Mouse (Mus musculus): ENCODE measurements at regions not wholly inside any gene's neighbourhood (a gene's known extent, or its start where the extent isn't known, plus 50 kb on each side); places are given as distances from the start of the nearest gene placed in this dataset.

GRCm38 (mm10) chr8:97131285-97132017 is 1243.1 kb upstream of the Got2 start:
- 74% methylated on average over 1 of the region's 1 CpGs for WGBS
- Histone ChIP-seq H3K4me3 (ENCODE audit: low read depth, low read length) (no peak overlapping the region), H3K27ac (ENCODE audit: low read depth, low read length) (no peak overlapping the region), H3K4me1 (ENCODE audit: control insufficient read depth, insufficient read depth, low read length) (no peaks in the 10 kb centered on the region), H3K4me2 (ENCODE audit: low read length) (no peak overlapping the region), H3K36me3 (ENCODE audit: control insufficient read depth, insufficient read depth, low read length) (no peaks in the 10 kb centered on the region), H3K27me3 (replicated peaks; ENCODE audit: control insufficient read depth, insufficient read depth, low read length) (no peaks in the 10 kb centered on the region), H3K9me3 (replicated peaks; ENCODE audit: control insufficient read depth, low read length) (no peaks in the 10 kb centered on the region), H3K9ac (ENCODE audit: low read length) (no peak overlapping the region)
- 0 out of 2 replicates have a peak, but pooled peaks have one; percentile 48 for ATAC-seq
- peak; percentile 22 for DNase-seq (ENCODE audit: low spot score)

- Histone ChIP-seq H3K4me1 (ENCODE audit: control insufficient read depth, insufficient read depth, low read length) (no peaks in the 10 kb centered on the region), H3K27ac (ENCODE audit: low read depth, low read length) (no peak overlapping the region), H3K36me3 (ENCODE audit: control insufficient read depth, insufficient read depth, low read length) (no peaks in the 10 kb centered on the region), H3K9me3 (replicated peaks; ENCODE audit: control insufficient read depth, low read length) (no peaks in the 10 kb centered on the region), H3K27me3 (replicated peaks; ENCODE audit: control insufficient read depth, insufficient read depth, low read length) (no peaks in the 10 kb centered on the region), H3K9ac (ENCODE audit: low read length) (no peak overlapping the region), H3K4me3 (ENCODE audit: low read depth, low read length) (no peak overlapping the region), H3K4me2 (ENCODE audit: low read length) (no peak overlapping the region)
- WGBS = 78% methylated on average over 2 of the region's 2 CpGs
- ATAC-seq (no peak), DNase-seq (ENCODE audit: low spot score) (no peak)
These were observed 1242.5 kb upstream of the Got2 start for GRCm38 (mm10) chr8:97130827-97131226.

- Histone ChIP-seq H3K36me3 (ENCODE audit: control insufficient read depth, insufficient read depth, low read length) (no peaks in the 10 kb centered on the region), H3K9me3 (replicated peaks; ENCODE audit: control insufficient read depth, low read length) (no peaks in the 10 kb centered on the region), H3K27me3 (replicated peaks; ENCODE audit: control insufficient read depth, insufficient read depth, low read length) (no peaks in the 10 kb centered on the region), H3K4me1 (ENCODE audit: control insufficient read depth, insufficient read depth, low read length) (no peaks in the 10 kb centered on the region), H3K4me2 (ENCODE audit: low read length) (no peak overlapping the region), H3K9ac (ENCODE audit: low read length) (no peak overlapping the region), H3K27ac (ENCODE audit: low read depth, low read length) (no peak overlapping the region), H3K4me3 (ENCODE audit: low read depth, low read length) (no peak overlapping the region)
- DNase-seq (ENCODE audit: low spot score) (peak; percentile 69), ATAC-seq (peak; percentile 81)
- WGBS = 44% methylated on average over 4 of the region's 4 CpGs
These were observed 1220.5 kb upstream of the Got2 start for GRCm38 (mm10) chr8:97108719-97109391.
